Mouse (Mus musculus) liver (tissue): ENCODE data around the gene Prep.
"Not testable (repeated sequence)": the region's sequence is repeated elsewhere in the genome, so short reads cannot be mapped to it uniquely, and the experiment has no call there.

ENCODE experiments used
- DNase-seq: peaks from one replicate; pipeline ENCODE4 v3.0.0-alpha.2; 2020; ENCODE audit warnings: mixed read lengths

The Prep gene

GRCm38 (mm10) chr10:45122476-45122875 is 55.5 kb downstream of the Prep start:
- DNase-seq, result no peak

GRCm38 (mm10) chr10:45123011-45123410 is 56.0 kb downstream of the Prep start:
- no peak for DNase-seq

- DNase-seq, result no peak
These were observed 62.1 kb downstream of the Prep start for GRCm38 (mm10) chr10:45129105-45129504.

GRCm38 (mm10) chr10:45130004-45130403 is 63.0 kb downstream of the Prep start:
- DNase-seq, result peak; percentile 72

GRCm38 (mm10) chr10:45132371-45132770 is 65.4 kb downstream of the Prep start:
- peak; percentile 58 for DNase-seq

- DNase-seq, result no peak
These were observed 69.8 kb downstream of the Prep start for GRCm38 (mm10) chr10:45136806-45137205.

GRCm38 (mm10) chr10:45139910-45140309 is 72.9 kb downstream of the Prep start:
- no peak for DNase-seq

GRCm38 (mm10) chr10:45140474-45141212 is 73.6 kb downstream of the Prep start:
- DNase-seq, result no peak

- DNase-seq, result no peak
These were observed 75.4 kb downstream of the Prep start for GRCm38 (mm10) chr10:45142359-45142758.

- DNase-seq, result no peak
These were observed 77.2 kb downstream of the Prep start for GRCm38 (mm10) chr10:45144038-45144817.

GRCm38 (mm10) chr10:45146821-45147220 is 79.8 kb downstream of the Prep start:
- no peak for DNase-seq

GRCm38 (mm10) chr10:45151137-45151536 is 84.1 kb downstream of the Prep start:
- DNase-seq, result no peak

- DNase-seq, result no peak
These were observed 85.0 kb downstream of the Prep start for GRCm38 (mm10) chr10:45151771-45152692.

- DNase-seq, result no peak
These were observed 87.6 kb downstream of the Prep start for GRCm38 (mm10) chr10:45154557-45155060.

GRCm38 (mm10) chr10:45165851-45166250 is 98.8 kb downstream of the Prep start:
- DNase-seq, result no peak

- DNase-seq, result no peak
These were observed 106.9 kb downstream of the Prep start for GRCm38 (mm10) chr10:45173927-45174326.

GRCm38 (mm10) chr10:45174345-45174744 is 107.3 kb downstream of the Prep start:
- no peak for DNase-seq

GRCm38 (mm10) chr10:45177798-45178197 is 110.8 kb downstream of the Prep start, which contains the start of gene Popdc3:
Popdc3 (plus strand) TSS chr10:45178098.
- not testable (repeated sequence) for DNase-seq

GRCm38 (mm10) chr10:45180677-45181326 is 113.8 kb downstream of the Prep start:
- DNase-seq, result no peak

- DNase-seq, result no peak
These were observed 114.3 kb downstream of the Prep start for GRCm38 (mm10) chr10:45181344-45181743.

GRCm38 (mm10) chr10:45185457-45185856 is 118.5 kb downstream of the Prep start:
- DNase-seq, result no peak
